Mouse (Mus musculus) MEL (cell line): ENCODE results near the gene Mum1.

ENCODE experiments used
- CTCF ChIP-seq, 3 experiments: IDR thresholded peaks in 2 of 3; conservative IDR thresholded peaks in 1 of 3; 2 replicates each; pipeline ENCODE4 v1.5.1; 2011 to 2012; ENCODE audit warnings: low read length in 3 of 3, low read depth in 2 of 3, mild to moderate bottlenecking in 2 of 3, improper control_type of control experiment in 1 of 3, inconsistent platforms in 1 of 3, mixed read lengths in 1 of 3, moderate library complexity in 1 of 3; ENCODE audit not compliant: control insufficient read depth in 1 of 3, insufficient read depth in 1 of 3, poor library complexity in 1 of 3, severe bottlenecking in 1 of 3
- EP300 ChIP-seq, 2 experiments: IDR thresholded peaks; 2 replicates each; pipeline ENCODE4 v1.6.1; 2011; ENCODE audit warnings: improper control_type of control experiment in 2 of 2, low read length in 2 of 2, low read depth in 1 of 2, mild to moderate bottlenecking in 1 of 2
- GATA1 ChIP-seq: IDR thresholded peaks from 2 replicates; pipeline ENCODE4 v1.6.1; 2011; ENCODE audit warnings: low read depth, low read length, improper control_type of control experiment
- MAX ChIP-seq: IDR thresholded peaks from 2 replicates; pipeline ENCODE4 v1.6.1; 2011; ENCODE audit warnings: low read length, improper control_type of control experiment
- UBTF ChIP-seq: IDR thresholded peaks from 2 replicates; pipeline ENCODE4 v1.6.1; 2012; ENCODE audit warnings: low read depth, mild to moderate bottlenecking, inconsistent platforms, low read length, improper control_type of control experiment, moderate library complexity, borderline replicate concordance; ENCODE audit not compliant: insufficient read depth

DNA sequence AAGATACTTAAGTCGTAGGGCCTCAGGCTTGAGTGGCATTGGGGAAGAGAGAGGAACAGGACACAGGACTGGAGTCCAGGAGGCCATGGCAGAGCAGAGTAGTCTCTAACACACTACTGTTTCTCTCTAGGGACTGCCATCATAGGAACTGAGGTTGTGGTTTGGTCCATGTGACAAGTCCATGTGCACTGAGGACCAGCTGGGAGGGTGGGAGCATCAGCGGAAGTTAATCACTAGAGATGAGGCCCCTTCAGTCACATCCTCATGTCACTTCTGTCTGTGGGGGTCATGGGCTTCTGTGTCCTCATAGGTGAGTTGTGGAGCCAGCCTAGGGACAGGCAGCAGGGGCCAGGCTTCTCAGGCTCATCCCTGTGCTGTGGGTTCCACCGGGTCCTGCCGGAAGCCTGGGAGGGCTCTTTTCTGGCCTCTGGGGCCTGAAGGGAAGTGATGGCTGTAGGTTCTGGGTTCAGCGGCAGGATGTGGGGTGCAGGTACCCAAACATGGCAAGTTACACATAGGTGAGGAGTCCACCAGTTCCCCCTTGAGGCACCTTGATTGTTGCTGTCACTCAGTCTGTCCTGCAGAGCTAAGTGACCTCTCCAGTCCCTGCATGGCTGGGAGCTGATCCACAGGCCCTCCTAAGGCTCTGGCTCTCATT is 45.1 kb downstream of the Mum1 start:
- TF ChIP-seq CTCF (IDR thresholded peaks at IDR 0.05 in 2 of 3, conservative IDR thresholded peaks at IDR 0.05 in 1 of 3; ENCODE audit: control insufficient read depth in 1 of 3, insufficient read depth in 1 of 3, low read depth in 2 of 3, low read length in 3 of 3, poor library complexity in 1 of 3, severe bottlenecking in 1 of 3): no peak
- TF ChIP-seq EP300 (IDR thresholded peaks at IDR 0.05; ENCODE audit: low read depth in 1 of 2, low read length in 2 of 2): no peak
- TF ChIP-seq MAX: no peak
- TF ChIP-seq UBTF: no peak
- TF ChIP-seq GATA1: no peak
